8 mouse cellular contexts compared by ENCODE assay signal in genomic region chr9:31279885-31280365, GRCm38 (mm10). TPM values are rescaled to one million over a fixed set of nuclear protein-coding genes. Genes with fewer than 3 reads are reported as not detected.
A peak's percentile ranks its signal among the peaks of the same experiment; 100 is the strongest.
DNase-seq lines count a peak whose midpoint lies in the region; ATAC-seq and TF ChIP-seq lines count a peak whose summit lies in the region.

No protein-coding gene starts in this region.

- H3K36me3 ChIP-seq in limb, embryonic 13.5 days, result no peaks in the 10 kb centered on the region
- H3K36me3 ChIP-seq in midbrain, embryonic 13.5 days, result no peaks in the 10 kb centered on the region

- H3K9ac ChIP-seq in limb, embryonic 13.5 days, result peak overlapping the region; percentile 64
- peak overlapping the region; percentile 72 for H3K9ac ChIP-seq in midbrain, embryonic 13.5 days (replicated peaks)

- H3K4me2 ChIP-seq in limb, embryonic 13.5 days (replicated peaks), result peak overlapping the region; percentile 78
- peak overlapping the region; percentile 71 for H3K4me2 ChIP-seq in midbrain, embryonic 13.5 days (replicated peaks)

- no peak for DNase-seq in layer of hippocampus, adult 2 months (ENCODE audit: low spot score in 2 of 2)
- no peak for DNase-seq in layer of hippocampus, postnatal 10 days (ENCODE audit: low spot score in 2 of 2)
- DNase-seq in adrenal gland, postnatal 4 days (ENCODE audit: low spot score in 2 of 2), result peak; percentile 47 to 79
- peak; percentile 88 for DNase-seq in urinary bladder, adult 2 months (ENCODE audit: low spot score)
- DNase-seq in right cerebral cortex, adult 2 months (ENCODE audit: low spot score in 2 of 2), result no peak

- peak overlapping the region; percentile 100 for H3K27ac ChIP-seq in layer of hippocampus, adult 2 months
- H3K27ac ChIP-seq in limb, embryonic 13.5 days, result peak overlapping the region; percentile 99
- H3K27ac ChIP-seq in midbrain, embryonic 13.5 days, result peak overlapping the region; percentile 100

- no peaks in the 10 kb centered on the region for H3K27me3 ChIP-seq in limb, embryonic 13.5 days
- H3K27me3 ChIP-seq in midbrain, embryonic 13.5 days, result no peaks in the 10 kb centered on the region

- H3K4me3 ChIP-seq in layer of hippocampus, adult 2 months, result peak overlapping the region; percentile 86
- H3K4me3 ChIP-seq in limb, embryonic 13.5 days, result peak overlapping the region; percentile 80
- H3K4me3 ChIP-seq in midbrain, embryonic 13.5 days (replicated peaks), result peak overlapping the region; percentile 84

- TF ChIP-seq CTCF in layer of hippocampus, adult 2 months (conservative IDR thresholded peaks at IDR 0.05), result no peak

- WGBS in limb, embryonic 13.5 days, result 1% methylated on average over 25 of the region's 25 CpGs
- under 1% methylated on average over 25 of the region's 25 CpGs for WGBS in midbrain, embryonic 13.5 days

- H3K4me1 ChIP-seq in limb, embryonic 13.5 days, result peaks cover 25% of the 10 kb centered on the region
- H3K4me1 ChIP-seq in midbrain, embryonic 13.5 days (replicated peaks), result peaks cover 32% of the 10 kb centered on the region

- no peaks in the 10 kb centered on the region for H3K9me3 ChIP-seq in limb, embryonic 13.5 days
- no peaks in the 10 kb centered on the region for H3K9me3 ChIP-seq in midbrain, embryonic 13.5 days

- peak; percentile 52 for ATAC-seq in granulocyte monocyte progenitor cell, adult 5-6 weeks (replicated peaks; ENCODE audit: poor library complexity, severe bottlenecking)
- ATAC-seq in limb, embryonic 13.5 days (ENCODE audit: low FRiP score, low read depth), result peak; percentile 84
- peak; percentile 89 for ATAC-seq in midbrain, embryonic 13.5 days

RNA-seq across cellular contexts. Expression of gene Prdm10, which starts 0.4 kb away (rescaled TPM):
- total RNA-seq in layer of hippocampus, adult 2 months (2021), result 10 to 100 TPM; 22.0 to 23.1 TPM
- 10 to 100 TPM; 15.5 to 18.8 TPM for total RNA-seq in layer of hippocampus, postnatal 10 days (2021)
- total RNA-seq in adrenal gland, postnatal 4 days (2021), result 1 to 10 TPM; 9.0 to 9.3 TPM
- 12.4 and 14.1 TPM in 2 replicates for total RNA-seq in granulocyte monocyte progenitor cell, adult 5-6 weeks (2014; fragmentation: Nextera tagmentation)
- total RNA-seq in granulocyte monocyte progenitor cell, adult 5-6 weeks (2017), result 6.4 and 7.3 TPM in 2 replicates
- 5.1 and 5.2 TPM in 2 replicates for polyA plus RNA-seq in limb, embryonic 13.5 days (2015; fragmentation: Nextera tagmentation; extraction: Ambion mirVana)
- 9.1 and 9.5 TPM in 2 replicates for polyA plus RNA-seq in midbrain, embryonic 13.5 days (2015; fragmentation: Nextera tagmentation; extraction: Ambion mirVana)
- 6.7 and 7.4 TPM in 2 replicates for polyA plus RNA-seq in urinary bladder, adult 2 months (2012; rRNA removed)

Comparison
In these comparisons a context has a peak if more than half of its experiments do, and no peak if none do; other contexts are left out.
1. DNase-seq: peak in adrenal gland, postnatal 4 days (2 of 2) and urinary bladder, adult 2 months (single experiment); none in layer of hippocampus, adult 2 months (0 of 2), layer of hippocampus, postnatal 10 days (0 of 2) and right cerebral cortex, adult 2 months (0 of 2).
2. Peak in every context shown above with its lines, with median percentiles within 50 percentile points of each other: H3K27ac ChIP-seq, H3K4me3 ChIP-seq and ATAC-seq.